Mouse (Mus musculus): ENCODE results near the gene Rnd2. TPM values are rescaled to one million over a fixed set of nuclear protein-coding genes. Genes with fewer than 3 reads are reported as not detected.
"Not testable (repeated sequence)": the region's sequence is repeated elsewhere in the genome, so short reads cannot be mapped to it uniquely, and the experiment has no call there.

The Rnd2 gene
- polyA plus RNA-seq, 1 experiment = 3.7 TPM

GRCm38 (mm10) chr11:101455627-101456026 lies 9.2 kb upstream of the Rnd2 start:
- H3K4me3 ChIP-seq (ENCODE audit: insufficient read depth, low read depth, low read length) = no peak overlapping the region

GRCm38 (mm10) chr11:101457631-101458030 lies 7.2 kb upstream of the Rnd2 start:
- H3K4me3 ChIP-seq (ENCODE audit: insufficient read depth, low read depth, low read length) = no peak overlapping the region
- H3K4me1 ChIP-seq (ENCODE audit: control insufficient read depth, insufficient read depth, insufficient read length, low read length) = no peaks in the 10 kb centered on the region; the same call in 1 of the 2 replicates
- no peak overlapping the region for H3K27ac ChIP-seq (replicated peaks; ENCODE audit: low read depth, low read length)

More at GRCm38 (mm10) chr11:101455627-101456026, 9.2 kb upstream of the Rnd2 start:
- H3K4me1 ChIP-seq (ENCODE audit: control insufficient read depth, insufficient read depth, insufficient read length, low read length) = peaks cover 8% of the 10 kb centered on the region
- no peak overlapping the region for H3K27ac ChIP-seq (replicated peaks; ENCODE audit: low read depth, low read length)

GRCm38 (mm10) chr11:101458217-101458616 lies 6.6 kb upstream of the Rnd2 start:
- peaks cover 2% of the 10 kb centered on the region; the same call in 1 of the 2 replicates for H3K4me1 ChIP-seq (ENCODE audit: control insufficient read depth, insufficient read depth, insufficient read length, low read length)
- H3K4me3 ChIP-seq (ENCODE audit: insufficient read depth, low read depth, low read length) = no peak overlapping the region
- H3K27ac ChIP-seq (replicated peaks; ENCODE audit: low read depth, low read length) = no peak overlapping the region

- H3K4me1 ChIP-seq (ENCODE audit: control insufficient read depth, insufficient read depth, insufficient read length, low read length) = peaks cover 8% of the 10 kb centered on the region
- H3K4me3 ChIP-seq (ENCODE audit: insufficient read depth, low read depth, low read length) = no peak overlapping the region
- H3K27ac ChIP-seq (replicated peaks; ENCODE audit: low read depth, low read length) = peak overlapping the region; percentile 17; the same call in 1 of the 2 replicates
Measured at GRCm38 (mm10) chr11:101459716-101460115, 5.1 kb upstream of the Rnd2 start.

- Histone ChIP-seq H3K4me1 (ENCODE audit: control insufficient read depth, insufficient read depth, insufficient read length, low read length) (peaks cover 8% of the 10 kb centered on the region), H3K27ac (replicated peaks; ENCODE audit: low read depth, low read length) (0 out of 2 replicates have a peak overlapping the region, but pooled peaks have one; percentile 4), H3K4me3 (ENCODE audit: insufficient read depth, low read depth, low read length) (no peak overlapping the region)
Measured at GRCm38 (mm10) chr11:101460321-101460720, 4.5 kb upstream of the Rnd2 start.

- Histone ChIP-seq H3K27ac (replicated peaks; ENCODE audit: low read depth, low read length) (no peak overlapping the region), H3K4me1 (ENCODE audit: control insufficient read depth, insufficient read depth, insufficient read length, low read length) (peaks cover 8% of the 10 kb centered on the region), H3K4me3 (ENCODE audit: insufficient read depth, low read depth, low read length) (no peak overlapping the region)
Measured at GRCm38 (mm10) chr11:101462141-101462540, 2.7 kb upstream of the Rnd2 start.

GRCm38 (mm10) chr11:101462583-101463440 lies 2.0 kb upstream of the Rnd2 start:
- H3K4me3 ChIP-seq (ENCODE audit: insufficient read depth, low read depth, low read length) = no peak overlapping the region
- H3K4me1 ChIP-seq (ENCODE audit: control insufficient read depth, insufficient read depth, insufficient read length, low read length) = peaks cover 8% of the 10 kb centered on the region
- H3K27ac ChIP-seq (replicated peaks; ENCODE audit: low read depth, low read length) = no peak overlapping the region

- H3K4me3 ChIP-seq (ENCODE audit: insufficient read depth, low read depth, low read length) = peak overlapping the region; percentile 91
- peak overlapping the region; percentile 88 for H3K27ac ChIP-seq (replicated peaks; ENCODE audit: low read depth, low read length)
- H3K4me1 ChIP-seq (ENCODE audit: control insufficient read depth, insufficient read depth, insufficient read length, low read length) = peaks cover 8% of the 10 kb centered on the region; the same call in 1 of the 2 replicates
Measured at GRCm38 (mm10) chr11:101465101-101465868, 486 bp downstream of the Rnd2 start.

- Histone ChIP-seq H3K27ac (replicated peaks; ENCODE audit: low read depth, low read length) (peak within 1 kb of the TSS; percentile 88), H3K4me1 (ENCODE audit: control insufficient read depth, insufficient read depth, insufficient read length, low read length) (peaks cover 8% of the 10 kb centered on the region; the same call in 1 of the 2 replicates), H3K4me3 (ENCODE audit: insufficient read depth, low read depth, low read length) (peak within 1 kb of the TSS; percentile 91)
Measured at GRCm38 (mm10) chr11:101465869-101466551, 1.2 kb downstream of the Rnd2 start, which contains the start of gene Vat1. Gene Vat1 (minus strand): TSS chr11:101466230.

GRCm38 (mm10) chr11:101466552-101466950 lies 1.8 kb downstream of the Rnd2 start:
- 0 out of 2 replicates have a peak overlapping the region, but pooled peaks have one; percentile 91 for H3K4me3 ChIP-seq (ENCODE audit: insufficient read depth, low read depth, low read length)
- not testable (repeated sequence) for H3K27ac ChIP-seq (replicated peaks; ENCODE audit: low read depth, low read length); H3K4me1 ChIP-seq (ENCODE audit: control insufficient read depth, insufficient read depth, insufficient read length, low read length)

GRCm38 (mm10) chr11:101467477-101468262 lies 2.9 kb downstream of the Rnd2 start:
- Histone ChIP-seq H3K4me3 (ENCODE audit: insufficient read depth, low read depth, low read length) (peak overlapping the region; percentile 68), H3K4me1 (ENCODE audit: control insufficient read depth, insufficient read depth, insufficient read length, low read length) (peaks cover 8% of the 10 kb centered on the region; the same call in 1 of the 2 replicates), H3K27ac (replicated peaks; ENCODE audit: low read depth, low read length) (no peak overlapping the region)

- H3K4me3 ChIP-seq (ENCODE audit: insufficient read depth, low read depth, low read length) = peak overlapping the region; percentile 65
- H3K4me1 ChIP-seq (ENCODE audit: control insufficient read depth, insufficient read depth, insufficient read length, low read length) = peaks cover 5% of the 10 kb centered on the region; the same call in 1 of the 2 replicates
- no peak overlapping the region for H3K27ac ChIP-seq (replicated peaks; ENCODE audit: low read depth, low read length)
Measured at GRCm38 (mm10) chr11:101468263-101468688, 3.5 kb downstream of the Rnd2 start.

- Histone ChIP-seq H3K27ac (replicated peaks; ENCODE audit: low read depth, low read length) (no peak overlapping the region), H3K4me3 (ENCODE audit: insufficient read depth, low read depth, low read length) (peak overlapping the region; percentile 65), H3K4me1 (ENCODE audit: control insufficient read depth, insufficient read depth, insufficient read length, low read length) (peaks cover 3% of the 10 kb centered on the region; the same call in 1 of the 2 replicates)
Measured at GRCm38 (mm10) chr11:101468731-101469130, 3.9 kb downstream of the Rnd2 start.

GRCm38 (mm10) chr11:101469155-101469554 lies 4.4 kb downstream of the Rnd2 start:
- peak overlapping the region; percentile 65; the same call in 1 of the 2 replicates for H3K4me3 ChIP-seq (ENCODE audit: insufficient read depth, low read depth, low read length)
- H3K27ac ChIP-seq (replicated peaks; ENCODE audit: low read depth, low read length) = no peak overlapping the region
- H3K4me1 ChIP-seq (ENCODE audit: control insufficient read depth, insufficient read depth, insufficient read length, low read length) = no peaks in the 10 kb centered on the region
